Mouse (Mus musculus) ES-Bruce4 (cell line): ENCODE data around the gene Ptpn6.

Experiments
- CTCF ChIP-seq: IDR thresholded peaks from one replicate; pipeline ENCODE4 v1.8.1; 2011; ENCODE audit warnings: low read depth, low read length
- POLR2A ChIP-seq: IDR thresholded peaks from one replicate; pipeline ENCODE4 v1.8.1; 2011; ENCODE audit warnings: low read length; ENCODE audit not compliant: insufficient read depth

DNA sequence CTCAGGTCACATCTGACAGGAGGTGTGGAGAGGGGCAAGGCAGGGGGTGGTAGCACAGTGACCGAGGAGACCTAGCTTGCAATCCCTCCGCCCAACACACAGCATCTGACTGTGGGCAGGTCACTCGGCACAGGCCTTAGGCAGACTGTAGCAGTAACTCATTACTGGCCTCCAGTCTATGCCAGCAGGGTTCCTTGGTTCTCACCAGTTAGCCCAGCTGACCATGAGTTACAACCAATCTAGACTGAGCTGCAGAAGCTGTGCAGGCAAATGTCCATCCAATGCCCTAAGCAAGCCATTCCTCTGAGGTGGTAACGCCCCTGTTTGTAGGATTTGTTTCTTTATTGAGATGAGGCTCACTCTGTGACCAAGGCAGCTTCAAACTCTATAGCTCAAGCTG, 39.1 kb downstream of the Ptpn6 start:
- TF ChIP-seq CTCF (no peak), POLR2A (no peak)
